Mouse (Mus musculus) olfactory bulb, adult 2 months (tissue): ENCODE measurements around the gene Zfp712. TPM values are rescaled to one million over a fixed set of nuclear protein-coding genes. Genes with fewer than 3 reads are reported as not detected.
A peak's percentile ranks its signal among the peaks of the same experiment; 100 is the strongest.

Experiments
- H3K27ac ChIP-seq: fragments of 200-500 bp; 2 replicates; pipeline ENCODE4 v1.5.1; 2012; ENCODE audit warnings: low read depth, low read length; ENCODE audit not compliant: insufficient read depth
- H3K4me1 ChIP-seq: fragments of 200-500 bp; 2 replicates; pipeline ENCODE4 v1.6.1; 2012; ENCODE audit warnings: low read length; ENCODE audit not compliant: control insufficient read depth, insufficient read depth
- H3K4me3 ChIP-seq: fragments of 200-500 bp; 2 replicates; pipeline ENCODE4 v1.5.1; 2012; ENCODE audit warnings: mild to moderate bottlenecking, low read depth, low read length, moderate library complexity; ENCODE audit not compliant: insufficient read depth
- CTCF ChIP-seq: fragments of 200-500 bp; IDR thresholded peaks from 2 replicates; pipeline ENCODE4 v1.5.1; 2012; ENCODE audit warnings: low read depth, mild to moderate bottlenecking, low read length, moderate library complexity; ENCODE audit not compliant: insufficient read depth
- POLR2A ChIP-seq: fragments of 200-500 bp; IDR thresholded peaks from 2 replicates; pipeline ENCODE4 v1.6.1; 2012; ENCODE audit warnings: mild to moderate bottlenecking, low read depth, low read length, moderate library complexity; ENCODE audit not compliant: insufficient read depth
- WGBS: fragments of 180-500 bp; shearing (Covaris S2); methylation state at CpG from one replicate; pipeline ENCODE4 v1.1.7; 2018; 5-methylcytosine and 5-hydroxymethylcytosine counted together
- polyA plus RNA-seq: library from polyadenylated mRNA; stranded (reverse); fragments of >200 nt; gene quantifications from 2 replicates; pipeline ENCODE4 v1.2.4, GENCODE M21; 2012; ENCODE audit warnings: low replicate concordance; ENCODE audit not compliant: missing spikeins, insufficient read depth, insufficient read length

Zfp712 gene
- polyA plus RNA-seq: not detected in 2 replicates

GRCm38 (mm10) chr13:67060786-67061358, at the start of gene Zfp712:
Gene Zfp712 (minus strand): TSS chr13:67061170.
- H3K27ac ChIP-seq: no peak within 1 kb of the TSS
- H3K4me3 ChIP-seq: peak within 1 kb of the TSS; percentile 78
- WGBS: under 1% methylated on average over 27 of the region's 27 CpGs
- TF ChIP-seq CTCF: no peak
- peak; percentile 37; the same call in 1 of the 2 replicates for TF ChIP-seq POLR2A
- no peaks in the 10 kb centered on the region; the same call in 1 of the 2 replicates for H3K4me1 ChIP-seq

- H3K4me1 ChIP-seq: no peaks in the 10 kb centered on the region; the same call in 1 of the 2 replicates
- 2% methylated on average over 9 of the region's 9 CpGs for WGBS
- H3K27ac ChIP-seq: peak overlapping the region; percentile 5; the same call in 1 of the 2 replicates
- H3K4me3 ChIP-seq: peak overlapping the region; percentile 32
- TF ChIP-seq POLR2A: no peak
- TF ChIP-seq CTCF: peak; percentile 32; the same call in 1 of the 2 replicates
Observed at GRCm38 (mm10) chr13:67108821-67109206, 47.8 kb upstream of the Zfp712 start.

- under 1% methylated on average over 17 of the region's 17 CpGs for WGBS
- 0 out of 2 replicates have a peak, but pooled peaks have one; percentile 23 for TF ChIP-seq POLR2A
- TF ChIP-seq CTCF: no peak
- no peaks in the 10 kb centered on the region; the same call in 1 of the 2 replicates for H3K4me1 ChIP-seq
Observed at GRCm38 (mm10) chr13:67108194-67108820, 47.3 kb upstream of the Zfp712 start, which contains the start of gene Gm28557. Gene Gm28557 (minus strand): TSS chr13:67108604.

GRCm38 (mm10) chr13:67107681-67108080, 46.7 kb upstream of the Zfp712 start:
- peak overlapping the region; percentile 87 for H3K27ac ChIP-seq
- H3K4me3 ChIP-seq: peak overlapping the region; percentile 98

More at GRCm38 (mm10) chr13:67108194-67108820, 47.3 kb upstream of the Zfp712 start, which contains the start of gene Gm28557:
- peak within 1 kb of the TSS; percentile 87 for H3K27ac ChIP-seq
- peak within 1 kb of the TSS; percentile 98 for H3K4me3 ChIP-seq

GRCm38 (mm10) chr13:67097876-67098275, 36.9 kb upstream of the Zfp712 start, which contains the start of gene Zfp708:
Gene Zfp708 (minus strand): TSS chr13:67097976.
- Histone ChIP-seq H3K4me3 (no peak within 1 kb of the TSS), H3K27ac (no peak within 1 kb of the TSS), H3K4me1 (no peaks in the 10 kb centered on the region)
- no peak for TF ChIP-seq CTCF
- 90% methylated on average over 10 of the region's 10 CpGs for WGBS

More at GRCm38 (mm10) chr13:67107681-67108080, 46.7 kb upstream of the Zfp712 start:
- whole genome bisulfite sequencing: 61% methylated on average over 9 of the region's 9 CpGs
- TF ChIP-seq CTCF (no peak), POLR2A (no peak)
- H3K4me1 ChIP-seq: no peaks in the 10 kb centered on the region; the same call in 1 of the 2 replicates

GRCm38 (mm10) chr13:67090154-67090553, 29.2 kb upstream of the Zfp712 start:
- TF ChIP-seq CTCF (no peak), POLR2A (no peak)
- WGBS: 85% methylated on average over 1 of the region's 1 CpGs
- H3K4me1 ChIP-seq: no peaks in the 10 kb centered on the region
- no peak overlapping the region for H3K4me3 ChIP-seq
- no peak overlapping the region for H3K27ac ChIP-seq

GRCm38 (mm10) chr13:67081946-67082345, 21.0 kb upstream of the Zfp712 start:
- H3K27ac ChIP-seq: peak overlapping the region; percentile 78
- WGBS: 100% methylated on average over 1 of the region's 1 CpGs
- H3K4me1 ChIP-seq: no peaks in the 10 kb centered on the region
- H3K4me3 ChIP-seq: no peak overlapping the region
- no peak for TF ChIP-seq POLR2A
- no peak for TF ChIP-seq CTCF

GRCm38 (mm10) chr13:67081142-67081713, 20.3 kb upstream of the Zfp712 start:
- Histone ChIP-seq H3K27ac (peak overlapping the region; percentile 78; the same call in 1 of the 2 replicates), H3K4me1 (no peaks in the 10 kb centered on the region), H3K4me3 (peak overlapping the region; percentile 69)
- TF ChIP-seq POLR2A (peak; percentile 12; the same call in 1 of the 2 replicates), CTCF (no peak)
- 1% methylated on average over 24 of the region's 24 CpGs for WGBS

- Histone ChIP-seq H3K4me1 (no peaks in the 10 kb centered on the region), H3K27ac (no peak overlapping the region), H3K4me3 (no peak overlapping the region)
- TF ChIP-seq CTCF (no peak), POLR2A (no peak)
- WGBS: 98% methylated on average over 2 of the region's 2 CpGs
Observed at GRCm38 (mm10) chr13:67077244-67077643, 16.3 kb upstream of the Zfp712 start.
